ENCODE assay signal across 23 mouse cellular contexts in the genomic region with DNA sequence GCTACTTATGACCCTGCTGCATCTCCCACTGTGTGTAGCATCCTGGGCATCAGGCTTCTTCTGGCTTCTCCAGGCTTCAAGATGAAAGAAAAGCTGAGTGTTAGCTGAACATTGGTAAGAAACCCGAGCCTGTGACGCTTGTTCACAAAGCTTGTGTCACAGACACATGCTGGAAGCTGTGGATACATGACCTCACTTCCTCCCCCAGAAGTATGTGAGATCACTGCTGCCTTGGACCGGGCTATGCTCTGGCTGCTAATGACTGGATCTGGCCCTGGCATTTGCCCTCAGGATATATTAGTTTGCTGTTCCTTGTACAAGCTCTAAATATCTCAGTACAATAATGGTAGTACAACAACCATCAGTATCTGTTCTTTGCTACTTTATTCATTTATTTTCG. TPM values are rescaled to one million over a fixed set of nuclear protein-coding genes. Genes with fewer than 3 reads are reported as not detected.
DNase-seq lines count a peak whose midpoint lies in the region; ATAC-seq lines count a peak whose summit lies in the region.
"Had no signal": no experiment of that assay in that cellular context is flagged by ENCODE, and none has a peak within 500 bp of the region (broad histone marks: within the 10 kb centered on the region; RNA-seq: fewer than 3 reads in every experiment).

No protein-coding gene starts in this region.

- ATAC-seq in heart, embryonic 13.5 days (ENCODE audit: extremely low read depth, insufficient number of reproducible peaks, low FRiP score, low TSS enrichment) = no peak
- ATAC-seq: forebrain, embryonic 15.5 days had no signal

- H3K9ac ChIP-seq in heart, embryonic 13.5 days = no peak overlapping the region
- H3K9ac ChIP-seq: embryonic facial prominence, embryonic 12.5 days; forebrain, embryonic 15.5 days; hindbrain, embryonic 12.5 days; limb, embryonic 13.5 days; liver, embryonic 13.5 days; lung, embryonic 15.5 days; neural tube, embryonic 13.5 days had no signal

- H3K27me3 ChIP-seq in heart, embryonic 13.5 days (replicated peaks) = no peaks in the 10 kb centered on the region
- no peaks in the 10 kb centered on the region for H3K27me3 ChIP-seq in embryonic facial prominence, embryonic 10.5 days (replicated peaks; ENCODE audit: low read depth, poor library complexity, severe bottlenecking)
- H3K27me3 ChIP-seq: CH12.LX; embryonic facial prominence, embryonic 12.5 days; forebrain, embryonic 15.5 days; hindbrain, embryonic 12.5 days; limb, embryonic 13.5 days; liver, embryonic 13.5 days; lung, embryonic 15.5 days; neural tube, embryonic 13.5 days had no signal

- H3K9me3 ChIP-seq in heart, embryonic 13.5 days = no peaks in the 10 kb centered on the region
- H3K9me3 ChIP-seq in embryonic facial prominence, embryonic 10.5 days = no peaks in the 10 kb centered on the region
- H3K9me3 ChIP-seq: embryonic facial prominence, embryonic 12.5 days; forebrain, embryonic 15.5 days; hindbrain, embryonic 12.5 days; limb, embryonic 13.5 days; liver, embryonic 13.5 days; lung, embryonic 15.5 days; neural tube, embryonic 13.5 days had no signal

- H3K4me2 ChIP-seq in heart, embryonic 13.5 days = no peak overlapping the region
- H3K4me2 ChIP-seq: embryonic facial prominence, embryonic 12.5 days; forebrain, embryonic 15.5 days; hindbrain, embryonic 12.5 days; limb, embryonic 13.5 days; liver, embryonic 13.5 days; lung, embryonic 15.5 days; neural tube, embryonic 13.5 days had no signal

- peak overlapping the region; percentile 63 for H3K27ac ChIP-seq in heart, embryonic 13.5 days (replicated peaks)
- H3K27ac ChIP-seq in embryonic facial prominence, embryonic 10.5 days (replicated peaks) = no peak overlapping the region
- H3K27ac ChIP-seq: embryonic facial prominence, embryonic 12.5 days; forebrain, embryonic 15.5 days; hindbrain, embryonic 12.5 days; limb, embryonic 13.5 days; liver, embryonic 13.5 days; neural tube, embryonic 13.5 days had no signal

- WGBS in heart, embryonic 13.5 days = 43% methylated on average over 4 of the region's 4 CpGs
- WGBS in embryonic facial prominence, embryonic 10.5 days = 52% methylated on average over 4 of the region's 4 CpGs

- peaks cover 17% of the 10 kb centered on the region for H3K4me1 ChIP-seq in heart, embryonic 13.5 days
- peaks cover 4% of the 10 kb centered on the region; the same call in 1 of the 2 replicates for H3K4me1 ChIP-seq in embryonic facial prominence, embryonic 10.5 days
- H3K4me1 ChIP-seq: embryonic facial prominence, embryonic 12.5 days; forebrain, embryonic 15.5 days; hindbrain, embryonic 12.5 days; lung, embryonic 15.5 days had no signal

- no peak overlapping the region for H3K4me3 ChIP-seq in heart, embryonic 13.5 days
- no peak overlapping the region for H3K4me3 ChIP-seq in embryonic facial prominence, embryonic 10.5 days
- H3K4me3 ChIP-seq: embryonic facial prominence, embryonic 12.5 days; forebrain, embryonic 15.5 days; hindbrain, embryonic 12.5 days; limb, embryonic 13.5 days; liver, embryonic 13.5 days; lung, embryonic 15.5 days; neural tube, embryonic 13.5 days had no signal

- no peaks in the 10 kb centered on the region for H3K36me3 ChIP-seq in heart, embryonic 13.5 days
- no peaks in the 10 kb centered on the region for H3K36me3 ChIP-seq in embryonic facial prominence, embryonic 10.5 days (replicated peaks)
- H3K36me3 ChIP-seq: embryonic facial prominence, embryonic 12.5 days; forebrain, embryonic 15.5 days; hindbrain, embryonic 12.5 days; limb, embryonic 13.5 days; liver, embryonic 13.5 days; lung, embryonic 15.5 days; neural tube, embryonic 13.5 days had no signal

- DNase-seq in adrenal gland, adult 2 months = peak; percentile 60
- DNase-seq in adrenal gland, adult 18-20 months (ENCODE audit: low spot score in 2 of 2) = no peak
- DNase-seq in heart, postnatal 4 days = no peak
- DNase-seq in 3T3-L1 (ENCODE audit: low read depth, low spot score) = peak; percentile 59
- DNase-seq in embryonic facial prominence, embryonic 10.5 days (ENCODE audit: low spot score) = peak; percentile 21
- no peak for DNase-seq in cerebellum, adult 18-20 months
- DNase-seq: cerebellum, adult 2 months; cerebellum, postnatal 36 days; kidney, adult 8-10 months; kidney, postnatal 4 days; layer of hippocampus, adult 9-11 months; liver, embryonic 13.5 days; midbrain, embryonic 14.5 days; spleen, adult 18-20 months; thymus, postnatal 25 days had no signal

RNA-seq across cellular contexts. Expression of a gene that starts 55.2 kb away (rescaled TPM):
- total RNA-seq in adrenal gland, adult 2 months (2021) = 10 to 100 TPM; 16.3 to 17.7 TPM
- polyA plus RNA-seq in adrenal gland, adult 2 months (2012; rRNA removed) = 10.9 and 12.5 TPM in 2 replicates
- total RNA-seq in adrenal gland, adult 18-20 months (2021) = 10 to 100 TPM; 16.9 to 17.4 TPM
- 30.1 and 30.8 TPM in 2 replicates for polyA plus RNA-seq in heart, embryonic 13.5 days (2015; fragmentation: Nextera tagmentation; extraction: Ambion mirVana)
- 10 to 100 TPM; 30.2 to 31.2 TPM for total RNA-seq in heart, postnatal 4 days (2021)
- polyA plus RNA-seq in embryonic facial prominence, embryonic 10.5 days (2016; fragmentation: Nextera tagmentation; extraction: Ambion mirVana) = 49.3 and 50.5 TPM in 2 replicates

RNA-seq across cellular contexts. Expression of a gene that starts 55.5 kb away (rescaled TPM):
- total RNA-seq in adrenal gland, adult 2 months (2021) = 1 to 10 TPM; 3.0 to 3.1 TPM
- 5.7 and 10.2 TPM in 2 replicates for polyA plus RNA-seq in adrenal gland, adult 2 months (2012; rRNA removed)
- total RNA-seq in adrenal gland, adult 18-20 months (2021) = 1 to 10 TPM; 2.6 to 4.5 TPM
- polyA plus RNA-seq in heart, embryonic 13.5 days (2015; fragmentation: Nextera tagmentation; extraction: Ambion mirVana) = 3.0 and 3.3 TPM in 2 replicates
- 1 to 10 TPM; 3.0 to 3.6 TPM for total RNA-seq in heart, postnatal 4 days (2021)
- 4.6 and 4.8 TPM in 2 replicates for polyA plus RNA-seq in embryonic facial prominence, embryonic 10.5 days (2016; fragmentation: Nextera tagmentation; extraction: Ambion mirVana)

Comparison
In these comparisons a context has a peak if more than half of its experiments do, and no peak if none do; other contexts are left out.
1. DNase-seq: peak in adrenal gland, adult 2 months (single experiment), 3T3-L1 (single experiment) and embryonic facial prominence, embryonic 10.5 days (single experiment); none in adrenal gland, adult 18-20 months (0 of 2), heart, postnatal 4 days (single experiment) and cerebellum, adult 18-20 months (0 of 2).